Mouse (Mus musculus) heart, embryonic 11.5 days (tissue): Measurements from ENCODE around the gene Spata20. TPM values are rescaled to one million over a fixed set of nuclear protein-coding genes. Genes with fewer than 3 reads are reported as not detected.

Experiments
- ATAC-seq: fragments of 200-750 bp; cut with Nextera tagmentation; replicated peaks from 2 replicates; pipeline ENCODE4 v1.8.0; 2017; ENCODE audit warnings: moderate library complexity; ENCODE audit not compliant: insufficient number of reproducible peaks, low FRiP score, low TSS enrichment
- H3K27ac ChIP-seq: fragments of 300-500 bp; sonication (generic); 2 replicates; pipeline ENCODE4 v1.5.1; 2014; ENCODE audit warnings: mild to moderate bottlenecking, low read depth, low read length
- H3K27me3 ChIP-seq: fragments of 300-500 bp; sonication (generic); 2 replicates; pipeline ENCODE4 v1.6.1; 2014; ENCODE audit warnings: mild to moderate bottlenecking, low read length, mixed read lengths; ENCODE audit not compliant: control insufficient read depth, insufficient read depth
- H3K36me3 ChIP-seq: fragments of 300-500 bp; sonication (generic); 2 replicates; pipeline ENCODE4 v1.6.1; 2014; ENCODE audit warnings: mild to moderate bottlenecking, low read length, moderate library complexity, mixed read lengths; ENCODE audit not compliant: control insufficient read depth, insufficient read depth
- H3K4me1 ChIP-seq: fragments of 300-500 bp; sonication (generic); 2 replicates; pipeline ENCODE4 v1.6.1; 2014; ENCODE audit warnings: low read length; ENCODE audit not compliant: control insufficient read depth, insufficient read depth
- H3K4me2 ChIP-seq: fragments of 300-500 bp; sonication (generic); 2 replicates; pipeline ENCODE4 v1.6.1; 2014; ENCODE audit warnings: mild to moderate bottlenecking, moderate library complexity
- H3K4me3 ChIP-seq: fragments of 300-500 bp; sonication (generic); 2 replicates; pipeline ENCODE4 v1.5.1; 2014; ENCODE audit warnings: low read depth, low read length
- H3K9ac ChIP-seq: fragments of 300-500 bp; sonication (generic); 2 replicates; pipeline ENCODE4 v1.6.1; 2014; ENCODE audit warnings: mild to moderate bottlenecking, low read depth, low read length, moderate library complexity
- H3K9me3 ChIP-seq: fragments of 300-500 bp; sonication (generic); replicated peaks from 2 replicates; pipeline ENCODE4 v1.6.1; 2016; ENCODE audit warnings: low read length; ENCODE audit not compliant: control insufficient read depth
- WGBS: fragments of 180-500 bp; shearing (Covaris S2); extraction: QIAGEN DNeasy Blood & Tissue Kit; methylation state at CpG from one replicate; pipeline ENCODE4 v1.1.7; 2014; ENCODE audit not compliant: insufficient replicate concordance; 5-methylcytosine and 5-hydroxymethylcytosine counted together
- polyA plus RNA-seq: library from polyadenylated mRNA; unstranded; fragments of >200 nt; fragmentation: Nextera tagmentation; extraction: Ambion mirVana; gene quantifications from 2 replicates; pipeline ENCODE4 v1.2.1, GENCODE M21; 2014

Gene Spata20
- polyA plus RNA-seq, 1 experiment from 2014 or later: not detected

DNA sequence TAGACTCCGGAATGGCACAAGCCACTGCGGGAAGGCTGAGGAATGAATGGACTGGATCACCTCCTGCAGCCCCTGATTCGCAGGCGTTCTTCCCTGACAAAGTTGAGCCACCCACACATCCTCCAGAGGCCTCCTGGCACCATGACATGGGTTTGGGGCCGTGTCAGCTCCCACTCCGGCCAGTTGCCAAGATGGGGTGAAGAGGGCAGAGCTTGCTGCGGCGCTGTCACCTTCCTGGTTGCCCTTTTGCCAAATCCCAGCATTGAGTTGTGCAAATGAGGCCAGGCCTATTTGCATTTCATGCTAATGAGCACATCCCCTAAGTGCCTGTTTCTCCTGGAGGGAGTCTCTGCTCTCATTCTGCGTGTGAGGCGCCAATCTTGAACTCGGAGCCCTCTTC lies 10.3 kb downstream of the Spata20 start:
- H3K4me3 ChIP-seq: no peak overlapping the region
- H3K36me3 ChIP-seq: no peaks in the 10 kb centered on the region
- H3K9ac ChIP-seq: no peak overlapping the region
- ATAC-seq: no peak
- peaks cover 86% of the 10 kb centered on the region for H3K27me3 ChIP-seq
- no peaks in the 10 kb centered on the region for H3K9me3 ChIP-seq
- H3K27ac ChIP-seq: no peak overlapping the region
- H3K4me1 ChIP-seq: peaks cover 19% of the 10 kb centered on the region
- no peak overlapping the region for H3K4me2 ChIP-seq
- 16% methylated on average over 11 of the region's 11 CpGs for WGBS

DNA sequence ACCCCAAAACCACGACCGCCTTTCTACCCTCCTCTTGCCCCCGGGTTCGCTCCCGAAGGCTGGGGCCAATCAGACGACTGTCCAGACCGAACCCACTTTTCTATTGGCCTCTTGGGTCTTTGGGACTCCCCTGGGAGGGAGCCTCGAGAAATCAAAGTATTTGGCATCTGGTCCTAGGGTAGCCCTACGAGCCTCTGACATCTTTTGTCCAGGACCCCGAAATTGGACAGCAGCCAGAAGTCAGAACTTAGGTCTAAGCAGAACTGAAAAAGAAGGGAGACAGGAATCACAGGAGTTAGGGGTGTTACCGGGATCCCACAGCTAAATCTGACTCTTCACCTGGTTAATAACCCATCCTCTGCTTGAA lies 11.5 kb downstream of the Spata20 start:
- H3K27me3 ChIP-seq: peaks cover 82% of the 10 kb centered on the region
- no peaks in the 10 kb centered on the region for H3K9me3 ChIP-seq
- H3K9ac ChIP-seq: no peak overlapping the region
- H3K27ac ChIP-seq: no peak overlapping the region
- H3K4me1 ChIP-seq: peaks cover 20% of the 10 kb centered on the region
- peak overlapping the region; percentile 67 for H3K4me3 ChIP-seq
- H3K36me3 ChIP-seq: no peaks in the 10 kb centered on the region
- ATAC-seq: no peak
- peak overlapping the region; percentile 99 for H3K4me2 ChIP-seq
- 3% methylated on average over 11 of the region's 11 CpGs for WGBS

DNA sequence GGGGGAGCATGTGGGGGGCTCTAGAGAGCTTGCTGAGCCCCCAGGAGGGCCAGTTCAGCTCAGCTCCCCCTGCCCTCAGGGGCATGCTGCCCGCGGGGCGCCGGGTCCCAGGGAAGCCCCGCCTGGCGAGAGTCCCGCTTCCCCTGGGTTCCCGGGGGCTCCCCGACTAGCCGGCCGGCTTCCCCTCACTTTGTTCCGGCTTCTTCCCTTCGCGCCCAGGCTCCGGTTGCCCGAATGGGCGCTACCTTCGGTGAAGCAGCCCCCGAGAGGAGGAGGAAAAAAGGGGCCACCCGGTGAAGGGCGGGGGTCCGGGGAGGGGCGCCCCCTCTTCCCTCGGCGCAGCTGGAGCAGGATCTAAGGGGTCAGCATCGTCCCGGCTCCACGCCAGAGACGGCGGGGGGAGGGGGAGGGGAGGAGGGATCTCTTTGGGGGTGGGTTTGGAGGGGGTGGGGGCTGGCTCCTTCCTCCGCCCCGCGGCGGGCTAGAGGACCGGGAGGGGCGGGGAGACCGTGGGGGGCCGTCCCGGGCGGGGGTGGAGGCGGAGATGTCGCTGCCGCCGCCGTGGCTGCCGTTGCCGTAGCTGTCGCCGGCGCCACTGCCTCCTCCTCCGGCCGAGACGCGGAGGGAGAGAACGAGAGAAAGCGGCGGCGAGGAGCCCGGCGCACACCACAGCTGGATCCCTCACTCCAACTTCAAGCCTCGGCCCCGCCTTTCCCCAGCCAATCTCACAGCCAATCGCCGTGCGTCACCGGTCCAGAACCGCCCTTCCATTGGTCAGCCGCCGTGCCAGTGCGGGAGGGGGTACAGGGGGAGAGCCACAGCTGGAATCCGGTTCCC lies 12.1 kb downstream of the Spata20 start, which contains the start of gene Cacna1g:
Gene Cacna1g, minus strand, starts transcription at position 492 of the 837 bp plus-strand sequence.
- WGBS: under 1% methylated on average over 58 of the region's 71 CpGs
- Histone ChIP-seq H3K4me1 (peaks cover 23% of the 10 kb centered on the region), H3K27me3 (peaks cover 79% of the 10 kb centered on the region)

DNA sequence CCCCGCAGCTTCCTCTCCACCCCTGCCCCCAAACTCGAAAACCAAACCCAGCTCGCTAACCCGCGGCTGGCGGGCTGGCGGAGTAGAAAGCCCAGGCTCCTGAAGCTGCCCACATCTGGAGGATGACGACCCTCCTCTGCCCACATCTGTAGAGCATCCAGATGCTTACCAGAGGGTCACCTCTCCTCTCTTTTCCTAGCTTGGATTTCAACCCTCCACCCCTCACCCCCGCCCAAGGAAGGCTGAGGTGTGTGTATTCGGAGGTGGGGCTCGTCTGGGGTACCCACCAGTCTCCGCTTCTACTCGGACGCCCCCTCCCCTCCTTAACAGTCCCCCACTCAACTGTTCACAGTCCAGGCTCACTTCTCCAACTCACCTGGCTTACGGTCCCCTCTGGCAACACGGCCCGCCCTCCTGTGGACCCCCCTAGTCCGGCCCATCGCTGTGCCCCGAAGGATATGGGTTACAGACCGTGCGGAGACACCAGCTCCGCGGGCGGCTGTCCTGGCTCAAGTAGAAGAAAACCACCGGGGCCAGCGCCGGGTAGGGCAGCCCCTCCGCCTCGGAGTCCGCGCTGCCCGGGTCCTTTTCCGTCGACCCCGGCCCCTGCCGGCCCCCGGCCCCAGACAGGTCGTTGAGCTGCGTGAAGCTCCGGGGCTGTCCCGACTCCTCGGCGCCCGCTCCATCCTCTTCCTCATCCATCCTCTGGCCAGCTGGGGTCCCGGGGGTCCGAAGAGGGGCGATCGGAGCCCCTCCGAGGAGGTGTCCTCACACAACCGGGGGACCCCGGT lies 12.9 kb downstream of the Spata20 start:
- H3K4me3 ChIP-seq: peak overlapping the region; percentile 67
- H3K4me2 ChIP-seq: peak overlapping the region; percentile 99
- H3K9ac ChIP-seq: peak overlapping the region; percentile 65
- ATAC-seq: no peak
- under 1% methylated on average over 47 of the region's 52 CpGs for WGBS
- H3K4me1 ChIP-seq: peaks cover 27% of the 10 kb centered on the region
- H3K9me3 ChIP-seq: no peaks in the 10 kb centered on the region
- H3K27ac ChIP-seq: 0 out of 2 replicates have a peak overlapping the region, but pooled peaks have one; percentile 7
- peaks cover 71% of the 10 kb centered on the region for H3K27me3 ChIP-seq
- no peaks in the 10 kb centered on the region for H3K36me3 ChIP-seq

More for the DNA sequence above, 12.1 kb downstream of the Spata20 start, which contains the start of gene Cacna1g:
- no peaks in the 10 kb centered on the region for H3K9me3 ChIP-seq
- H3K36me3 ChIP-seq: no peaks in the 10 kb centered on the region
- peak within 1 kb of the TSS; percentile 65 for H3K9ac ChIP-seq
- H3K27ac ChIP-seq: 0 out of 2 replicates have a peak within 1 kb of the TSS, but pooled peaks have one; percentile 7
- peak; percentile 81 for ATAC-seq
- peak within 1 kb of the TSS; percentile 99 for H3K4me2 ChIP-seq
- peak within 1 kb of the TSS; percentile 67 for H3K4me3 ChIP-seq

DNA sequence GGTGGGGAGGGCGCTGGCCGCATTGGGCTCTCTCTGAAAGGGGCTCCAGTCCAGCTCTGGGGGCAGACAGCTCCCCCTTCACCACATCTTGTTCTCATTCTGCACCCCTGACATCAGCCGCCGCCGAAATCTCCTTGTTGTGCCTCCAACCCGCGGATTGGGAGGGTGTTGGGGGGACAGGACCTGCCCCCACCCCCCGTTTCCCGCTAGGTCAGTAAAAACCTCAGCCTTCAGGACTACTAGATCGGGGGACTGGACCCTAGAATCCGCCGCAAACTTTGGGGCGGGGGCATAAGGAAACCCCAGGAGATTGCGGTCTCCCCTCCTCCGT lies 13.4 kb downstream of the Spata20 start:
- Histone ChIP-seq H3K4me2 (peak overlapping the region; percentile 99), H3K36me3 (no peaks in the 10 kb centered on the region), H3K9ac (0 out of 2 replicates have a peak overlapping the region, but pooled peaks have one; percentile 65), H3K27me3 (peaks cover 66% of the 10 kb centered on the region), H3K4me1 (peaks cover 27% of the 10 kb centered on the region), H3K9me3 (no peaks in the 10 kb centered on the region), H3K27ac (no peak overlapping the region), H3K4me3 (peak overlapping the region; percentile 67)
- WGBS: under 1% methylated on average over 15 of the region's 15 CpGs
- no peak for ATAC-seq

DNA sequence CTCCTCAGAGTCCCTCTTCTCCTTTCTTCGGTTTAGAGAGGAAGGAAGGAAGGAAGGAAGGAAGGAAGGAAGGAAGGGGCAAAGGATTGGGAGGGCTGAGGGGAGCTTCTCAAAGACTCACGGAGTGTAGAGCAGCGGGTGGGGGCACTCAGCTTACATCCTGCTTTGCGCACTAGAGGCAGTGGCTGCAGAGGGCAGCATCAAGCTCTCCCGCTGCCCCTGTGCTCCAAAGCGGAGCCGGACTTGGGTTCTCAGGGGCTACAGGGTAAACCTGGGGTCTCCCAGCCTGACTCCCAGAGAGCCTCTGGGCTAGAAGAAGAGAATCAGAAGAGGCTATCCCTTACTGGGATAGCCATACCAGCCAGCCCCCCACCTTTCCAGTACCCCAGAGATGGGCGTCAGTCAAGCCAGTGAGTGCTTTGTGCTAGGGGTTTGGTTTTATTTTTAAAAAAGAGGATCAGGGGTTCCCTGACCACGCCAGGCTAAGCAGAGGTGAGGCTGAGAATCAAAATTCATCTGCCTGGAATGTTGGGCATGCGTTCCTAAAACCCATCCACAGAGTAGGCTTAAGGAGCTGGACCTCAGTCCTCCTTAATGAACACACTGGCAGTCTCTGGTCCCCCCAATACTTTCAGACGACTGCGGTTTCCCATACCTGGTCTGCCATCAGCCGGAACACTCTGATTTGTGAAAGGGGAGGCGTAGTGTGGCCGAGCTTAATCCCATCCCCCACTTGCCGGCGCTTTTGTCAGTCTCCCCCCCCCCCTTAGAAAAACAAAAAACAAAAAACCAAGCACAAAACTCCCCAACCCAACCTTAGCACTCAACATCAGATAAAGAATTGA lies 14.0 kb downstream of the Spata20 start:
- Histone ChIP-seq H3K4me3 (peak overlapping the region; percentile 67), H3K27me3 (peaks cover 60% of the 10 kb centered on the region), H3K36me3 (no peaks in the 10 kb centered on the region), H3K27ac (no peak overlapping the region), H3K9me3 (no peaks in the 10 kb centered on the region), H3K4me1 (peaks cover 27% of the 10 kb centered on the region), H3K9ac (no peak overlapping the region), H3K4me2 (peak overlapping the region; percentile 99)
- WGBS: 4% methylated on average over 17 of the region's 17 CpGs
- no peak for ATAC-seq

DNA sequence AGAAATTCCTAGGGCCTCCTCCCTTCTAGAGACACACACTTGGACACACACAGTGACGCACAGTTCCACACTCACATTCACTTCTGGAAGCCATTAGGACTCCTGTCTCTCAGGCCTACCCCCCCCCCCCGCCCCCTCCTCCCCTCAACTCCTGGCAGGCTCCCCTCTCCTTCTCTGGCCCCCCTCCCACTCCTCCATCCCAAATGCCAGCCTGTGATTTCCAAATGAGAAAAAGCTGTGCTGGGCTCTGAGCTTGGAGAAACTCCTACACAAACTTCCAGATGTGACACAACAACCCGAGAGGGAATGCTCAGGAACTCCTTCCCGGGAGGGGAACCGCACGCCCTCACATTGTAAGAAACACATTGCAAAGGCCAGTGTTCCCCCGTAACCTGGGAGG lies 15.6 kb downstream of the Spata20 start:
- ATAC-seq: no peak
- peaks cover 45% of the 10 kb centered on the region for H3K27me3 ChIP-seq
- H3K27ac ChIP-seq: no peak overlapping the region
- WGBS: 46% methylated on average over 7 of the region's 7 CpGs
- H3K9me3 ChIP-seq: no peaks in the 10 kb centered on the region
- no peak overlapping the region for H3K4me2 ChIP-seq
- no peak overlapping the region for H3K4me3 ChIP-seq
- H3K4me1 ChIP-seq: peaks cover 27% of the 10 kb centered on the region
- H3K9ac ChIP-seq: no peak overlapping the region
- no peaks in the 10 kb centered on the region for H3K36me3 ChIP-seq
